Mouse (Mus musculus) G1E (cell line): ENCODE measurements around the gene Rpl19. TPM values are rescaled to one million over a fixed set of nuclear protein-coding genes. Genes with fewer than 3 reads are reported as not detected.

Experiments
- ATAC-seq: 2 replicates; pipeline ENCODE4 v1.8.0; 2016; ENCODE audit warnings: mild to moderate bottlenecking; ENCODE audit not compliant: insufficient number of reproducible peaks, poor library complexity, low FRiP score, severe bottlenecking; ENCODE audit errors: extremely low read depth
- DNase-seq: peaks from one replicate; pipeline ENCODE4 v3.0.0; 2012; ENCODE audit warnings: low spot score
- H3K27me3 ChIP-seq: 2 replicates; pipeline ENCODE4 v1.6.1; 2012; ENCODE audit warnings: mild to moderate bottlenecking, low read length, inconsistent platforms; ENCODE audit not compliant: insufficient read depth
- H3K36me3 ChIP-seq: replicated peaks from 2 replicates; pipeline ENCODE3; 2012; ENCODE audit warnings: mild to moderate bottlenecking, inconsistent platforms
- H3K4me1 ChIP-seq: 2 replicates; pipeline ENCODE4 v1.6.1; 2012; ENCODE audit warnings: low read depth, low read length, inconsistent platforms, mixed read lengths; ENCODE audit not compliant: insufficient read depth
- H3K4me3 ChIP-seq: 2 replicates; pipeline ENCODE4 v1.5.1; 2012; ENCODE audit warnings: low read depth, mild to moderate bottlenecking, inconsistent platforms, low read length, moderate library complexity, mixed read lengths
- H3K9me3 ChIP-seq: replicated peaks from 2 replicates; pipeline ENCODE4 v1.6.1; 2012; ENCODE audit warnings: inconsistent platforms
- CTCF ChIP-seq: IDR thresholded peaks from 2 replicates; pipeline ENCODE4 v1.5.1; 2012; ENCODE audit warnings: low read depth, low read length, inconsistent platforms, mixed read lengths
- GATA1 ChIP-seq: IDR thresholded peaks from 2 replicates; pipeline ENCODE4 v1.6.1; 2012; ENCODE audit warnings: borderline replicate concordance, low read length, inconsistent platforms, mixed read lengths
- GATA2 ChIP-seq: IDR thresholded peaks from 2 replicates; pipeline ENCODE4 v1.6.1; 2012; ENCODE audit warnings: low read depth, low read length, inconsistent platforms, borderline replicate concordance
- POLR2AphosphoS5 ChIP-seq: IDR thresholded peaks from 2 replicates; pipeline ENCODE4 v1.6.1; 2012; ENCODE audit warnings: low read depth, low read length, inconsistent platforms; ENCODE audit not compliant: insufficient replicate concordance
- TAL1 ChIP-seq: conservative IDR thresholded peaks from 2 replicates; pipeline ENCODE4 v1.6.1; 2012; ENCODE audit warnings: low read depth, low read length, inconsistent platforms, mixed read lengths
- polyA plus RNA-seq: library from polyadenylated mRNA; stranded (reverse); fragments of >175 nt; gene quantifications from 2 replicates; pipeline ENCODE4 v1.2.3, GENCODE M21; 2012
- total RNA-seq, 2 experiments: library from RNA; stranded (forward) in 1 of 2; stranded (reverse) in 1 of 2; fragments of 200-1000 nt in 1 of 2; fragments of >200 nt in 1 of 2; fragmentation: Nextera tagmentation in 1 of 2; gene quantifications; 2 replicates each; pipeline ENCODE4 v1.2.3; 2014 to 2017

Rpl19 gene
- total and polyA plus RNA-seq, 3 experiments, result 2,161 to 3,100 (median 2,673) TPM

DNA sequence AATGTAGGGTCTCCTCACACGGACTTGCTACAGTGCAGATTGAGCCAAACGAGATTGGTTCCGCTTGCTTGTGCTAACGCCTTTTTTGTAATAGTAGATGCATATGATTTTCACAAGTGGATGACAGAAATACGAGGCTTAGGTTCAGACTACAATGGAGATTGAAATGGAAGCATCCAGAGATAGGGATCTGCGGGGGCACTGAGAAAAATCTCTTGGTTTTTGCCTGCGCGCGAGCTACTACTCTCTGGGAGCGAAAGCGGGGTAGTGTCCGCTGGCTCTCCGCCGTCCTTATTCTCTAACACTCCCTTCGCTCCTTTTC is 301 bp upstream of the Rpl19 start:
- peaks cover 35% of the 10 kb centered on the region for H3K36me3 ChIP-seq
- TF ChIP-seq GATA2 (peak; percentile 34; the same call in 1 of the 2 replicates), TAL1 (no peak)
- peak overlapping the region; percentile 100 for H3K4me3 ChIP-seq
- DNase-seq (no peak), ATAC-seq (no peak)
- H3K27me3 ChIP-seq, result peaks cover 6% of the 10 kb centered on the region
- H3K4me1 ChIP-seq, result peaks cover 67% of the 10 kb centered on the region
- no peaks in the 10 kb centered on the region for H3K9me3 ChIP-seq

DNA sequence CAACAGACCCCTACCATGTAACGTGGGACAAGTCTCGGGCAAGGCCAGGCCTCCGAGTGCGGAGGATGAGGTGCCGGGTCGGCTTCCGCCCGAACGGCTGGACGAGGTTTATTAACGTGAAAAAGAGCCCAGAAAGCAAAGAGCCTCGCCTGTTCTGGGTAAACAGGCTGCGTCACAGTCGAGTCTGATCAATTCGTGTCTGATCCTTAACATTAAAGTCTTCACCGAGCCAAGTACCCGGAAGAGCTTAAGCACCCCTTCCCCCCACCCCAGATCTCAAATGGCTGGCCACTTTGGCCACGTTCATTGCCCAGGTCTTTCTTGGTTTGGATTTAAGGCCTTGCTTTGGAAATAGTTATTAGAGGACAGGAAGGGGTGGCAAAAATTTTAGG is 783 bp downstream of the Rpl19 start:
- no peak for ATAC-seq
- Histone ChIP-seq H3K36me3 (peaks cover 44% of the 10 kb centered on the region), H3K4me3 (peak overlapping the region; percentile 100), H3K9me3 (no peaks in the 10 kb centered on the region), H3K27me3 (no peaks in the 10 kb centered on the region), H3K4me1 (peaks cover 56% of the 10 kb centered on the region)
- TF ChIP-seq GATA1 (no peak), CTCF (no peak), POLR2AphosphoS5 (no peak), TAL1 (no peak), GATA2 (no peak)
- peak; percentile 37 for DNase-seq

DNA sequence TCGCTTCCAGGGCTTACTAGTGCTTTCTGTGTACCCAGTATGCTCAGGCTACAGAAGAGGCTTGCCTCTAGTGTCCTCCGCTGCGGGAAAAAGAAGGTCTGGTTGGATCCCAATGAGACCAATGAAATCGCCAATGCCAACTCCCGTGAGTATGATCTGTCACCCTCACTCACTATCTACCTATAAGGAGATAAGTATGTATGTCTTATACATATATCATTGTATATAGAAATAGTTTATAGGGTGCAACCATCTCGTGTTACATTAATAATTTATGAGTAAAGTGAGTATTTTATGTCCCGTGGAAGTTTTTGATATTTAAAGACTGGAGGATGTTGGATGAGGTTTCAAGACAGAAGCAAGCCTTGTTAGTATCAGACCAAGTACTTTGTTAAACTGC is 1.3 kb downstream of the Rpl19 start:
- Histone ChIP-seq H3K9me3 (no peaks in the 10 kb centered on the region), H3K4me3 (peak overlapping the region; percentile 100), H3K27me3 (no peaks in the 10 kb centered on the region), H3K36me3 (peaks cover 46% of the 10 kb centered on the region), H3K4me1 (peaks cover 52% of the 10 kb centered on the region)
- no peak for DNase-seq
- TF ChIP-seq CTCF (no peak), POLR2AphosphoS5 (no peak), GATA1 (no peak), TAL1 (no peak), GATA2 (no peak)
- ATAC-seq, result no peak

DNA sequence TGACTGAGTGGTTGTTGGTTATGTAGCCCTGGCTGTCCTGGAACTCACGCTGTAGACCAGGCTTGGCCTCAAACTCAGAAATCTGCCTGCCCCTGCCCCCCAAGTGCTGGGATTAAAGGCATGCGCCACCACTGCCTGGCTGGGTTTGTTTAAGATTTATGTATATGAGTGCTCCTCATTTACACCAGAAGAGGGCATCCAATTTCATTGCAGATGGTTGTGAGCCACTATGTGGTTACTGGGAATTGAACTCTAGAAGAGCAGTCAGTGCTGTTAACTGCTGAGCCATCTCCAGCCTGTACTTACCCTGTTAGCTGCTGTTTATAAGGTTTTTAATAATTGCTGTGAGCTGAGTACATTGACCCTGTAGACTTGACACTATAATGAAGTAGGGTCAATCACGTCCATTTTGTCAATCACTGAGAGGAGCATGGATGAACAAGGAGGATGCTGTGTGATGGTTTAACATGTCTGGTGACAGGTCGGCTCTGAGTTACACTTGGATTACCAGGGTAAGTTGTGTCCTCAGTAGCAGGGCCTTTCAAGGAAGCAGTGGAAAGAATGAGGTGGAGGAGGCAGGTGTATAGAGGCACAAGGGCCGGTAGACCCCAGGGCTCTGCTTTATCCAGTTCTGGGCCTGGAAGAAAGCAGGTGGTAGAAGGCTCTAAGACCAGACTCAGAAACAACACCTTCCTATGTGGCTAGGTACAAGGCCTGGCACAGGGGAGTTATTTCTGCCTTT is 4.4 kb downstream of the Rpl19 start:
- H3K36me3 ChIP-seq, result peaks cover 46% of the 10 kb centered on the region
- no peak overlapping the region for H3K4me3 ChIP-seq
- ATAC-seq, result no peak
- H3K27me3 ChIP-seq, result peaks cover 16% of the 10 kb centered on the region
- H3K4me1 ChIP-seq, result peaks cover 32% of the 10 kb centered on the region
- TF ChIP-seq GATA2, result no peak
- no peak for TF ChIP-seq TAL1
- no peak for TF ChIP-seq CTCF
- peak; percentile 91; the same call in 1 of the 2 replicates for TF ChIP-seq POLR2AphosphoS5
- TF ChIP-seq GATA1, result no peak
- DNase-seq, result no peak
- H3K9me3 ChIP-seq, result no peaks in the 10 kb centered on the region

DNA sequence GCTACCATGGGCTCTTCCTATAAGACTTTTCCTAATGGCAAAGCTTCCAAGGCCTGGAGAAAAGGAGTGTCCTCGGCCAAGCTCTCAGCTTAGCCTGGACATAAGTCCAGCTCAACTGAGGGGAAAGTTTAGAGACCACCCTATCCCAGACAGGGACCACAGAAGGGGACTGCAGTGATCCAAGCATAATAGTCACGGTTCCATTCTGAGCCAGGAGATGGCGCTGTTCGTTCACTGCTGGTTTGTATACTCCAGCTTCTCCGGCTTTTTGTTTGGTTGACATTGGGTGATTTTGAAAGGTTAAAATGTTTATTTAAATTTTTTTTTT is 4.9 kb downstream of the Rpl19 start:
- Histone ChIP-seq H3K9me3 (no peaks in the 10 kb centered on the region), H3K27me3 (peaks cover 21% of the 10 kb centered on the region), H3K36me3 (peaks cover 46% of the 10 kb centered on the region), H3K4me3 (no peak overlapping the region), H3K4me1 (peaks cover 33% of the 10 kb centered on the region)
- DNase-seq (peak; percentile 36), ATAC-seq (no peak; the same call in 1 of the 2 replicates)
- TF ChIP-seq GATA2 (no peak), POLR2AphosphoS5 (peak; percentile 63; the same call in 1 of the 2 replicates), CTCF (peak; percentile 75), TAL1 (no peak), GATA1 (no peak)

DNA sequence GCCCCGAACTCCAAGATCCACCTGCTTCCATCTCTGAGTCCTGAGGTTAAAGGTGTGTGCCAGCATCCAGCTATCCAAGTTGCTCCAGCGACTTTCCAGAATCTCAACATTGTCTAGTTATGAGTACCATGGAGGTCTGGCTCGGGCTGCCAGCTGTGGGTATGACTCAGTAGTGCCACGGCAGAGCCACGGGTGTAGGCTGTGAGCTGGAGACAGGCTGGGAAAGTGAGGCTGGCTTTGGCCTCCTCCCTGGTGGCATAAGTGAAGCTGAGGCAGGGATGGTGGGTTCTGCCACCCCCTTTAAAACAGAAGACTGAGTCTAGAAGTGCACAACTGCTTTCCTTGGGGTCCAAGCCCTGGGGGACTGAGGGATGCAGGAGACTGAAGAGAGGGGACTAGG is 7.6 kb downstream of the Rpl19 start:
- no peaks in the 10 kb centered on the region for H3K9me3 ChIP-seq
- H3K4me3 ChIP-seq, result no peak overlapping the region
- DNase-seq, result no peak
- peaks cover 33% of the 10 kb centered on the region for H3K36me3 ChIP-seq
- no peak for ATAC-seq
- peaks cover 32% of the 10 kb centered on the region for H3K4me1 ChIP-seq
- peaks cover 40% of the 10 kb centered on the region for H3K27me3 ChIP-seq
- TF ChIP-seq POLR2AphosphoS5 (no peak), GATA2 (no peak), TAL1 (no peak), CTCF (no peak), GATA1 (no peak)

DNA sequence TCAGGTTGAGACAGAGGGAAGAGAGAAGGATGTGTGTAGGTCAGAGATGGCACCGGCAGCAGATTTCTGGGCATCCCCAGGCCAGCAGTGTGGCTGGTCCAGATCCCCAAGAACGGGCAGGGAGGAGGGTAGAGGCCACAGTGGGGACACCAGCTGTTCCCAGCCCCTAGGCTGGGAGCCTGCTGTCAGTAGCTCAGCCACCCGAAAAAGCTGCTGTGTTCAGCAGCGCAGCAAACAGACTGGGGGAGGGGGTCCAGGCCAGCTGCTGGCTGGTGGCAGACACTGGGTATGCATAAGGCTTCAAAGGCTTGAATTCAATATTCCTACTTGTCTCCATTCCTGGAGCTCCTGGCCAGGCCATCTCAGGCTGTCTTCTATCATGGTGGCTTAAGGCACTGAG is 8.3 kb downstream of the Rpl19 start:
- H3K36me3 ChIP-seq, result peaks cover 25% of the 10 kb centered on the region
- TF ChIP-seq GATA2 (no peak), CTCF (no peak), GATA1 (no peak), POLR2AphosphoS5 (no peak), TAL1 (no peak)
- peaks cover 47% of the 10 kb centered on the region for H3K27me3 ChIP-seq
- H3K9me3 ChIP-seq, result no peaks in the 10 kb centered on the region
- peaks cover 26% of the 10 kb centered on the region for H3K4me1 ChIP-seq
- no peak overlapping the region for H3K4me3 ChIP-seq
- DNase-seq, result no peak
- no peak for ATAC-seq
